ENCODE assay signal across 17 mouse cellular contexts in the genomic region with DNA sequence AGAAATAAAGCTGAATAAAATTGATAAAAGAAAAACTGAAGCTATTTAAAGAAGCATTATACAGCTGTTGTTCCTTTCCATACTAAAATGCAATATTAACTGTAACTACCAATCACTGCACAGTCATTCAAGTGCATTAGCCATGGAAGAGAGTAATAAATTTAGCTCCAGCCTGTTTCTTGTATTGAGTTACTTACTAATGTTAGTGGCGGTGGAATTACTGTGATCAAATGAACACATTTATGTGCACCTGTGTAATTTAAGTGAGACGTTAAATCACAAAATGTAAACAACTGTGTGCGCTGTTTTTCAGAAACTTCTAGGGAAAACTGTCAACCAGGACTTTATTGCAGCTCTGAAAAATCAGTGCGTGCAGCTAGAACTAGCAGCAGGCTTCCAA.
"Had no signal": no experiment of that assay in that cellular context is flagged by ENCODE, and none has a peak within 500 bp of the region (broad histone marks: within the 10 kb centered on the region; RNA-seq: fewer than 3 reads in every experiment).

No protein-coding gene starts in this region.

- H3K4me3 ChIP-seq: lung, embryonic 15.5 days; megakaryocyte, embryonic 14.5 days; midbrain, embryonic 13.5 days; midbrain, embryonic 15.5 days; neural tube, embryonic 12.5 days; stomach, embryonic 15.5 days had no signal

- H3K27ac ChIP-seq: lung, embryonic 15.5 days; macrophage; midbrain, embryonic 13.5 days; midbrain, embryonic 15.5 days; neural tube, embryonic 12.5 days; stomach, embryonic 15.5 days; stomach, postnatal 0 days had no signal

- H3K27me3 ChIP-seq: lung, embryonic 15.5 days; megakaryocyte, embryonic 14.5 days; midbrain, embryonic 13.5 days; midbrain, embryonic 15.5 days; neural tube, embryonic 12.5 days; stomach, embryonic 15.5 days had no signal

- H3K36me3 ChIP-seq: lung, embryonic 15.5 days; midbrain, embryonic 13.5 days; midbrain, embryonic 15.5 days; neural tube, embryonic 12.5 days; stomach, embryonic 15.5 days had no signal

- DNase-seq: lung, adult 2 months; lung, postnatal 14 days; lung, postnatal 36 days; right cerebral cortex, postnatal 14 days; thymus, adult 2 months; thymus, postnatal 25 days; thymus, postnatal 4 days had no signal

- H3K4me1 ChIP-seq: lung, embryonic 15.5 days; megakaryocyte, embryonic 14.5 days; midbrain, embryonic 13.5 days; midbrain, embryonic 15.5 days; neural tube, embryonic 12.5 days; stomach, embryonic 15.5 days had no signal

- H3K9ac ChIP-seq: lung, embryonic 15.5 days; midbrain, embryonic 13.5 days; midbrain, embryonic 15.5 days; neural tube, embryonic 12.5 days; stomach, embryonic 15.5 days had no signal

- H3K4me2 ChIP-seq: lung, embryonic 15.5 days; midbrain, embryonic 11.5 days; midbrain, embryonic 13.5 days; midbrain, embryonic 15.5 days; neural tube, embryonic 12.5 days; stomach, embryonic 15.5 days had no signal

- H3K9me3 ChIP-seq: lung, embryonic 15.5 days; megakaryocyte, embryonic 14.5 days; midbrain, embryonic 13.5 days; midbrain, embryonic 15.5 days; neural tube, embryonic 12.5 days; stomach, embryonic 15.5 days had no signal

- ATAC-seq: lung, postnatal 0 days; midbrain, embryonic 13.5 days; midbrain, embryonic 15.5 days had no signal
